Mouse (Mus musculus) embryonic facial prominence, embryonic 15.5 days (tissue): ENCODE measurements around the gene Inpp4b. TPM values are rescaled to one million over a fixed set of nuclear protein-coding genes. Genes with fewer than 3 reads are reported as not detected.

Experiments used
- ATAC-seq: fragments of 200-750 bp; cut with Nextera tagmentation; 2 replicates; pipeline ENCODE4 v1.8.0; 2017; ENCODE audit warnings: low read depth, moderate TSS enrichment; ENCODE audit not compliant: insufficient number of reproducible peaks, low FRiP score, low TSS enrichment
- H3K27ac ChIP-seq: fragments of 300-500 bp; sonication (generic); replicated peaks from 2 replicates; pipeline ENCODE4 v1.5.1; 2015; ENCODE audit warnings: mild to moderate bottlenecking, inconsistent platforms
- H3K27me3 ChIP-seq: fragments of 300-500 bp; sonication (generic); 2 replicates; pipeline ENCODE4 v1.6.1; 2015; ENCODE audit warnings: inconsistent platforms
- H3K36me3 ChIP-seq: fragments of 300-500 bp; sonication (generic); 2 replicates; pipeline ENCODE4 v1.6.1; 2015; ENCODE audit warnings: mild to moderate bottlenecking, inconsistent platforms
- H3K4me1 ChIP-seq: fragments of 300-500 bp; sonication (generic); 2 replicates; pipeline ENCODE4 v1.6.1; 2015; ENCODE audit warnings: inconsistent platforms
- H3K4me2 ChIP-seq: fragments of 300-500 bp; sonication (generic); replicated peaks from 2 replicates; pipeline ENCODE4 v1.6.1; 2015; ENCODE audit warnings: mild to moderate bottlenecking, inconsistent platforms
- H3K4me3 ChIP-seq: fragments of 300-500 bp; sonication (generic); replicated peaks from 2 replicates; pipeline ENCODE4 v1.5.1; 2015; ENCODE audit warnings: mild to moderate bottlenecking, inconsistent platforms
- H3K9ac ChIP-seq: fragments of 300-500 bp; sonication (generic); 2 replicates; pipeline ENCODE4 v1.6.1; 2015; ENCODE audit warnings: inconsistent platforms
- H3K9me3 ChIP-seq: fragments of 300-500 bp; sonication (generic); replicated peaks from 2 replicates; pipeline ENCODE4 v1.6.1; 2016; ENCODE audit warnings: inconsistent platforms
- WGBS: fragments of 180-500 bp; shearing (Covaris S2); methylation state at CpG from one replicate; pipeline ENCODE4 v1.1.7; 2015; 5-methylcytosine and 5-hydroxymethylcytosine counted together
- polyA plus RNA-seq: library from polyadenylated mRNA; unstranded; fragments of >200 nt; fragmentation: Nextera tagmentation; extraction: Ambion mirVana; gene quantifications from 2 replicates; pipeline ENCODE4 v1.2.1, GENCODE M21; 2015

Inpp4b gene
- polyA plus RNA-seq, 1 experiment from 2014 or later, result 19.6 TPM

- Histone ChIP-seq H3K4me2 (no peak overlapping the region), H3K4me1 (no peaks in the 10 kb centered on the region), H3K27me3 (no peaks in the 10 kb centered on the region), H3K9me3 (no peaks in the 10 kb centered on the region), H3K36me3 (no peaks in the 10 kb centered on the region), H3K9ac (no peak overlapping the region), H3K4me3 (no peak overlapping the region), H3K27ac (no peak overlapping the region)
- no peak for ATAC-seq
- WGBS, result 64% methylated on average over 2 of the region's 2 CpGs
Measured at GRCm38 (mm10) chr8:81466776-81467175, 124.4 kb downstream of the Inpp4b start.

GRCm38 (mm10) chr8:81478674-81479073 is 136.3 kb downstream of the Inpp4b start:
- H3K27ac ChIP-seq, result no peak overlapping the region
- no peaks in the 10 kb centered on the region for H3K36me3 ChIP-seq
- no peaks in the 10 kb centered on the region for H3K9me3 ChIP-seq
- no peaks in the 10 kb centered on the region for H3K4me1 ChIP-seq
- no peak overlapping the region for H3K9ac ChIP-seq
- no peak overlapping the region for H3K4me2 ChIP-seq
- H3K27me3 ChIP-seq, result no peaks in the 10 kb centered on the region
- ATAC-seq, result no peak
- H3K4me3 ChIP-seq, result no peak overlapping the region
- 36% methylated on average over 3 of the region's 3 CpGs for WGBS

GRCm38 (mm10) chr8:81483834-81484233 is 141.5 kb downstream of the Inpp4b start:
- H3K9me3 ChIP-seq, result no peaks in the 10 kb centered on the region
- 74% methylated on average over 1 of the region's 1 CpGs for WGBS
- no peaks in the 10 kb centered on the region for H3K27me3 ChIP-seq
- H3K36me3 ChIP-seq, result no peaks in the 10 kb centered on the region
- H3K4me2 ChIP-seq, result no peak overlapping the region
- H3K4me1 ChIP-seq, result no peaks in the 10 kb centered on the region
- H3K27ac ChIP-seq, result no peak overlapping the region
- no peak overlapping the region for H3K4me3 ChIP-seq
- no peak overlapping the region for H3K9ac ChIP-seq
- ATAC-seq, result no peak

GRCm38 (mm10) chr8:81485626-81486025 is 143.3 kb downstream of the Inpp4b start:
- Histone ChIP-seq H3K9me3 (no peaks in the 10 kb centered on the region), H3K27me3 (no peaks in the 10 kb centered on the region), H3K9ac (no peak overlapping the region), H3K4me1 (no peaks in the 10 kb centered on the region), H3K27ac (no peak overlapping the region), H3K36me3 (no peaks in the 10 kb centered on the region), H3K4me2 (no peak overlapping the region), H3K4me3 (no peak overlapping the region)
- ATAC-seq, result no peak
- WGBS, result 74% methylated on average over 1 of the region's 1 CpGs

- Histone ChIP-seq H3K4me1 (no peaks in the 10 kb centered on the region), H3K9ac (no peak overlapping the region), H3K27ac (no peak overlapping the region), H3K4me2 (no peak overlapping the region), H3K9me3 (no peaks in the 10 kb centered on the region), H3K36me3 (no peaks in the 10 kb centered on the region), H3K4me3 (no peak overlapping the region), H3K27me3 (no peaks in the 10 kb centered on the region)
- ATAC-seq, result no peak
- WGBS, result 79% methylated on average over 2 of the region's 2 CpGs
Measured at GRCm38 (mm10) chr8:81489894-81490661, 147.7 kb downstream of the Inpp4b start.

- ATAC-seq, result no peak
- no peaks in the 10 kb centered on the region for H3K27me3 ChIP-seq
- 51% methylated on average over 2 of the region's 2 CpGs for WGBS
- no peak overlapping the region for H3K9ac ChIP-seq
- no peaks in the 10 kb centered on the region for H3K9me3 ChIP-seq
- H3K36me3 ChIP-seq, result no peaks in the 10 kb centered on the region
- no peak overlapping the region for H3K27ac ChIP-seq
- no peak overlapping the region for H3K4me2 ChIP-seq
- H3K4me1 ChIP-seq, result no peaks in the 10 kb centered on the region
- H3K4me3 ChIP-seq, result no peak overlapping the region
Measured at GRCm38 (mm10) chr8:81491097-81491705, 148.8 kb downstream of the Inpp4b start.

- Histone ChIP-seq H3K4me2 (no peak overlapping the region), H3K27me3 (no peaks in the 10 kb centered on the region), H3K4me3 (no peak overlapping the region), H3K9ac (no peak overlapping the region), H3K27ac (no peak overlapping the region), H3K36me3 (no peaks in the 10 kb centered on the region), H3K9me3 (no peaks in the 10 kb centered on the region), H3K4me1 (no peaks in the 10 kb centered on the region)
- no peak for ATAC-seq
- WGBS, result 68% methylated on average over 3 of the region's 3 CpGs
Measured at GRCm38 (mm10) chr8:81491706-81492204, 149.4 kb downstream of the Inpp4b start.

GRCm38 (mm10) chr8:81494823-81495222 is 152.5 kb downstream of the Inpp4b start:
- Histone ChIP-seq H3K9me3 (no peaks in the 10 kb centered on the region), H3K4me2 (no peak overlapping the region), H3K9ac (no peak overlapping the region), H3K36me3 (no peaks in the 10 kb centered on the region), H3K4me3 (no peak overlapping the region), H3K4me1 (no peaks in the 10 kb centered on the region), H3K27me3 (no peaks in the 10 kb centered on the region), H3K27ac (no peak overlapping the region)
- 84% methylated on average over 2 of the region's 2 CpGs for WGBS
- ATAC-seq, result no peak

GRCm38 (mm10) chr8:81497646-81498045 is 155.3 kb downstream of the Inpp4b start:
- ATAC-seq, result no peak
- Histone ChIP-seq H3K27me3 (no peaks in the 10 kb centered on the region), H3K27ac (no peak overlapping the region), H3K36me3 (no peaks in the 10 kb centered on the region), H3K9me3 (no peaks in the 10 kb centered on the region), H3K9ac (no peak overlapping the region), H3K4me1 (no peaks in the 10 kb centered on the region), H3K4me2 (no peak overlapping the region), H3K4me3 (no peak overlapping the region)
- 79% methylated on average over 2 of the region's 2 CpGs for whole genome bisulfite sequencing

GRCm38 (mm10) chr8:81502216-81502615 is 159.9 kb downstream of the Inpp4b start:
- Histone ChIP-seq H3K4me1 (no peaks in the 10 kb centered on the region), H3K4me2 (no peak overlapping the region), H3K27ac (no peak overlapping the region), H3K36me3 (no peaks in the 10 kb centered on the region), H3K27me3 (no peaks in the 10 kb centered on the region), H3K4me3 (no peak overlapping the region), H3K9ac (no peak overlapping the region), H3K9me3 (no peaks in the 10 kb centered on the region)
- WGBS, result 74% methylated on average over 2 of the region's 2 CpGs
- ATAC-seq, result no peak

- H3K27me3 ChIP-seq, result no peaks in the 10 kb centered on the region
- WGBS, result 79% methylated on average over 2 of the region's 2 CpGs
Measured at GRCm38 (mm10) chr8:81502982-81503381, 160.6 kb downstream of the Inpp4b start.

GRCm38 (mm10) chr8:81512826-81513225 is 170.5 kb downstream of the Inpp4b start:
- Histone ChIP-seq H3K36me3 (no peaks in the 10 kb centered on the region), H3K27me3 (no peaks in the 10 kb centered on the region), H3K4me1 (peaks cover 4% of the 10 kb centered on the region; the same call in 1 of the 2 replicates), H3K9ac (no peak overlapping the region), H3K4me3 (no peak overlapping the region), H3K27ac (no peak overlapping the region), H3K9me3 (no peaks in the 10 kb centered on the region), H3K4me2 (no peak overlapping the region)
- ATAC-seq, result no peak

More at GRCm38 (mm10) chr8:81502982-81503381, 160.6 kb downstream of the Inpp4b start:
- Histone ChIP-seq H3K9me3 (no peaks in the 10 kb centered on the region), H3K9ac (no peak overlapping the region), H3K4me2 (no peak overlapping the region), H3K4me1 (no peaks in the 10 kb centered on the region), H3K27ac (no peak overlapping the region), H3K36me3 (no peaks in the 10 kb centered on the region), H3K4me3 (no peak overlapping the region)
- no peak for ATAC-seq
